Mouse (Mus musculus): ENCODE results near the gene Ndufa11. TPM values are rescaled to one million over a fixed set of nuclear protein-coding genes. Genes with fewer than 3 reads are reported as not detected.

Gene Ndufa11
- 100 to 1,000 TPM; 433 to 458 TPM for total RNA-seq (2021)
- long read RNA-seq, experiment 1, transcript Ndufa11-201 (4 exons, 545 nt) = major isoform, 330 of 367 reads
- long read RNA-seq, experiment 1, transcript Ndufa11-204 (4 exons, 493 nt) = minor isoform, 10 of 367 reads
- long read RNA-seq, experiment 1, partial matches to known transcripts = 3 of 367 reads
- long read RNA-seq, experiment 1, other reads (novel, unspliced or antisense) = 24 of 367 reads
- long read RNA-seq, experiment 2, transcript Ndufa11-201 (4 exons, 545 nt) = major isoform, 373 of 418 reads
- long read RNA-seq, experiment 2, transcript Ndufa11-204 (4 exons, 493 nt) = minor isoform, 17 of 418 reads
- long read RNA-seq, experiment 2, partial matches to known transcripts = 0 of 418 reads
- long read RNA-seq, experiment 2, other reads (novel, unspliced or antisense) = 27 of 418 reads

GRCm38 (mm10) chr17:56717363-56718058 lies at the start of gene Ndufa11, which contains the start of gene Vmac:
Gene Ndufa11, plus strand, starts transcription at chr17:56717767.
Gene Vmac, minus strand, starts transcription at chr17:56718022.
- DNase-seq = peak; percentile 96
- intact Hi-C loops (cut with DNase I; ENCODE audit: low total_unique reads) = no loop called here

GRCm38 (mm10) chr17:56668384-56669144 lies 49.0 kb upstream of the Ndufa11 start:
- DNase-seq = peak; percentile 84
- intact Hi-C loops (cut with DNase I; ENCODE audit: low total_unique reads) = loop anchor here (5.0 kb wide), 1 partner anchor 41 kb away; the partner anchor contains the start of genes Catsperd and Lonp1

- DNase-seq = no peak
- intact Hi-C loops (cut with DNase I; ENCODE audit: low total_unique reads) = loop anchor here (5.0 kb wide), 1 partner anchor 42 kb away; the partner anchor contains the start of genes Catsperd and Lonp1
Observed at GRCm38 (mm10) chr17:56669766-56670165, 47.8 kb upstream of the Ndufa11 start.

- peak; percentile 100 for DNase-seq
- intact Hi-C loops (cut with DNase I; ENCODE audit: low total_unique reads) = no loop called here
Observed at GRCm38 (mm10) chr17:56672941-56673646, 44.5 kb upstream of the Ndufa11 start, which contains the start of gene Ranbp3. Gene Ranbp3, plus strand, starts transcription at chr17:56673294.

- peak; percentile 30 for DNase-seq
- intact Hi-C loops (cut with DNase I; ENCODE audit: low total_unique reads) = no loop called here
Observed at GRCm38 (mm10) chr17:56673647-56674416, 43.7 kb upstream of the Ndufa11 start.

- no peak for DNase-seq
- intact Hi-C loops (cut with DNase I; ENCODE audit: low total_unique reads) = no loop called here
Observed at GRCm38 (mm10) chr17:56681791-56682190, 35.8 kb upstream of the Ndufa11 start.

GRCm38 (mm10) chr17:56682880-56683279 lies 34.7 kb upstream of the Ndufa11 start:
- DNase-seq = no peak
- intact Hi-C loops (cut with DNase I; ENCODE audit: low total_unique reads) = no loop called here

- intact Hi-C loops (cut with DNase I; ENCODE audit: low total_unique reads) = no loop called here
Observed at GRCm38 (mm10) chr17:56683546-56684140, 33.9 kb upstream of the Ndufa11 start.

GRCm38 (mm10) chr17:56684649-56685048 lies 32.9 kb upstream of the Ndufa11 start:
- peak; percentile 25 for DNase-seq
- intact Hi-C loops (cut with DNase I; ENCODE audit: low total_unique reads) = no loop called here

More at GRCm38 (mm10) chr17:56683546-56684140, 33.9 kb upstream of the Ndufa11 start:
- DNase-seq = no peak

GRCm38 (mm10) chr17:56686801-56687200 lies 30.8 kb upstream of the Ndufa11 start:
- intact Hi-C loops (cut with DNase I; ENCODE audit: low total_unique reads) = no loop called here
- DNase-seq = no peak

- intact Hi-C loops (cut with DNase I; ENCODE audit: low total_unique reads) = no loop called here
- no peak for DNase-seq
Observed at GRCm38 (mm10) chr17:56688045-56688444, 29.5 kb upstream of the Ndufa11 start.

GRCm38 (mm10) chr17:56688689-56689088 lies 28.9 kb upstream of the Ndufa11 start:
- intact Hi-C loops (cut with DNase I; ENCODE audit: low total_unique reads) = no loop called here
- DNase-seq = no peak

- no peak for DNase-seq
- intact Hi-C loops (cut with DNase I; ENCODE audit: low total_unique reads) = no loop called here
Observed at GRCm38 (mm10) chr17:56693395-56693794, 24.2 kb upstream of the Ndufa11 start.

GRCm38 (mm10) chr17:56693851-56694310 lies 23.7 kb upstream of the Ndufa11 start:
- no peak for DNase-seq
- intact Hi-C loops (cut with DNase I; ENCODE audit: low total_unique reads) = no loop called here

- intact Hi-C loops (cut with DNase I; ENCODE audit: low total_unique reads) = no loop called here
- DNase-seq = no peak
Observed at GRCm38 (mm10) chr17:56700451-56700850, 17.1 kb upstream of the Ndufa11 start.

GRCm38 (mm10) chr17:56703038-56703437 lies 14.5 kb upstream of the Ndufa11 start:
- intact Hi-C loops (cut with DNase I; ENCODE audit: low total_unique reads) = no loop called here
- DNase-seq = no peak

- intact Hi-C loops (cut with DNase I; ENCODE audit: low total_unique reads) = no loop called here
Observed at GRCm38 (mm10) chr17:56706515-56706914, 11.1 kb upstream of the Ndufa11 start.

GRCm38 (mm10) chr17:56708692-56709091 lies 8.9 kb upstream of the Ndufa11 start:
- intact Hi-C loops (cut with DNase I; ENCODE audit: low total_unique reads) = no loop called here

More at GRCm38 (mm10) chr17:56706515-56706914, 11.1 kb upstream of the Ndufa11 start:
- no peak for DNase-seq

More at GRCm38 (mm10) chr17:56708692-56709091, 8.9 kb upstream of the Ndufa11 start:
- DNase-seq = no peak
